Mouse (Mus musculus) B cell, adult 62 days (primary cell): ENCODE measurements around the gene Tle1. TPM values are rescaled to one million over a fixed set of nuclear protein-coding genes. Genes with fewer than 3 reads are reported as not detected.

Source experiments
- total RNA-seq: library from RNA; stranded (reverse); gene quantifications from 4 replicates; pipeline ENCODE4 v1.2.4, GENCODE M21; 2023

The Tle1 gene
- total RNA-seq = 13.3 to 19.4 TPM (median 16.0 TPM) in 4 replicates

DNA sequence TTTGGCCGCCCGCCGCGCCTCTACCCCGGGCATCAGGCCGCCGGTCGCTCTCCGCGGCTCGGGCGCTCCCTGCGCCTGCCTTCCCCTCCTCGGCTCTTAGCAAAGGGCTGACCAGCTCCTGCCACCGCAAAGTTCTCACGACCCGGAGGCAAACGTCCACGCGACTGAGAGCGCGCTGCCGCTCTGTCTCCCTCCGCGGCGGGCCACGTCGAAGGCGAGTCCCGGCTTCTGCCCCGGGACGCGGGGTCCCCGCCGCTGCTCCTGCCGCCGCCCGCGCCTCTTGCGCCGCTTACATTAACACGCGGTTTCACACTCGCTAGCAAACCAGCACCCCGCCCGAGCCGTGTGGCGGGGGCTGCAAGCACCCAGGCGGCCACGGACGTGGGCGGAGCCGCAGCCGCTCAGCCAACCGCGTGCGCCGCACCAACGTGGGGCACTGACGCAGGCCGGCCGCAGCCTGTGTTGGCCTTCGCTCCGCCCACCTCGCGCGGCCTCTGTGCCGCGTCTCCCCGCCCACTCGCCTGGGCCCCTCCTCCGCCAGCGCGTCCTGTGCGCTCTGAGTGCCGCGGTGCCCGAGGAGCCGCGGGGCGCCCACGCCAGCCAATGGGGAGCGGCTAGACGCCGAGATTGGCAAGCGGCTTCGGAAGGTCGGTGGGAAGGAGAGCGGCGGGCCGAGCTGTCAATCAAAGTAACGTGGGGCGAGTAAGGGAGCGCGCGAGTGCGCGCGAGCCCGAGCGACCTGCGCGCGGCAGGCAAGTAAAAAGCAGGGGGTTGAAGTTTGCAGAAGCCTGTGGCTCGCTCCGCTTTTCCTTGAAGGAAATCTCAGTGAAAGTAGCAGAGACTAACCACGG lies at the start of gene Tle1:
Tle1 (minus strand) TSS at position 361 of the 851 bp plus-strand sequence.

